9 mouse cellular contexts compared by ENCODE assay signal in genomic region chr2:13129337-13129736, GRCm38 (mm10).
DNase-seq lines count a peak whose midpoint lies in the region; ATAC-seq and TF ChIP-seq lines count a peak whose summit lies in the region.
"Had no signal": no experiment of that assay in that cellular context is flagged by ENCODE, and none has a peak within 500 bp of the region (broad histone marks: within the 10 kb centered on the region; RNA-seq: fewer than 3 reads in every experiment).

No protein-coding gene starts in this region.

- DNase-seq in kidney, adult 8-10 months = no peak
- peak; percentile 30 to 34 for DNase-seq in frontal cortex, postnatal 10 days (ENCODE audit: low spot score in 2 of 2)
- peak; percentile 11 to 16 for DNase-seq in left cerebral cortex, adult 2 months (ENCODE audit: extremely low spot score in 1 of 2, low spot score in 2 of 2)
- no peak for DNase-seq in B cell, adult 2 months
- DNase-seq: lung, embryonic 14.5 days had no signal

- H3K9ac ChIP-seq in kidney, embryonic 15.5 days = no peak overlapping the region
- H3K9ac ChIP-seq in intestine, embryonic 15.5 days = no peak overlapping the region
- H3K9ac ChIP-seq: lung, embryonic 14.5 days had no signal

- no peaks in the 10 kb centered on the region for H3K36me3 ChIP-seq in kidney, embryonic 15.5 days
- H3K36me3 ChIP-seq in intestine, embryonic 15.5 days = no peaks in the 10 kb centered on the region

- peak; percentile 75 for ATAC-seq in kidney, embryonic 15.5 days (replicated peaks; ENCODE audit: low FRiP score)
- no peak for ATAC-seq in activated CD4-positive, CD25-positive, alpha-beta regulatory T cell, adult 4 months
- no peak for ATAC-seq in intestine, embryonic 15.5 days

- H3K4me3 ChIP-seq in kidney, embryonic 15.5 days (replicated peaks) = no peak overlapping the region
- H3K4me3 ChIP-seq in left cerebral cortex, adult 2 months = peak overlapping the region; percentile 30
- peak overlapping the region; percentile 16; the same call in 1 of the 2 replicates for H3K4me3 ChIP-seq in olfactory bulb, adult 2 months (ENCODE audit: insufficient read depth, low read depth, low read length)
- H3K4me3 ChIP-seq in intestine, embryonic 15.5 days (replicated peaks) = no peak overlapping the region

- intact Hi-C loops in left cerebral cortex, adult 2 months (cut with DNase I) = no loop called here

- no peaks in the 10 kb centered on the region for H3K9me3 ChIP-seq in kidney, embryonic 15.5 days (replicated peaks)
- H3K9me3 ChIP-seq in intestine, embryonic 15.5 days = no peaks in the 10 kb centered on the region

- WGBS in kidney, embryonic 15.5 days = 47% methylated on average over 10 of the region's 10 CpGs
- 28% methylated on average over 10 of the region's 10 CpGs for WGBS in olfactory bulb, adult 2 months
- 62% methylated on average over 10 of the region's 10 CpGs for WGBS in intestine, embryonic 15.5 days

- H3K4me2 ChIP-seq in kidney, embryonic 15.5 days = 0 out of 2 replicates have a peak overlapping the region, but pooled peaks have one; percentile 14
- H3K4me2 ChIP-seq in intestine, embryonic 15.5 days (replicated peaks) = no peak overlapping the region
- H3K4me2 ChIP-seq: lung, embryonic 14.5 days had no signal

- H3K4me1 ChIP-seq in kidney, embryonic 15.5 days = 0 out of 2 replicates have a peak, but pooled peaks cover 8% of the 10 kb centered on the region
- peaks cover 9% of the 10 kb centered on the region for H3K4me1 ChIP-seq in olfactory bulb, adult 2 months (ENCODE audit: control insufficient read depth, insufficient read depth, low read length)
- no peaks in the 10 kb centered on the region for H3K4me1 ChIP-seq in intestine, embryonic 15.5 days (replicated peaks)

- TF ChIP-seq CTCF in left cerebral cortex, adult 2 months (IDR thresholded peaks at IDR 0.05) = no peak
- TF ChIP-seq CTCF in olfactory bulb, adult 2 months (IDR thresholded peaks at IDR 0.05; ENCODE audit: insufficient read depth, low read depth, low read length) = no peak

- H3K27ac ChIP-seq in kidney, embryonic 15.5 days = no peak overlapping the region
- no peak overlapping the region for H3K27ac ChIP-seq in left cerebral cortex, adult 2 months
- H3K27ac ChIP-seq in olfactory bulb, adult 2 months (ENCODE audit: insufficient read depth, low read depth, low read length) = no peak overlapping the region
- H3K27ac ChIP-seq in intestine, embryonic 15.5 days = no peak overlapping the region

- no peak for TF ChIP-seq POLR2A in olfactory bulb, adult 2 months (IDR thresholded peaks at IDR 0.05; ENCODE audit: insufficient read depth, low read depth, low read length)

- H3K27me3 ChIP-seq in kidney, embryonic 15.5 days = no peaks in the 10 kb centered on the region
- H3K27me3 ChIP-seq in intestine, embryonic 15.5 days (replicated peaks) = no peaks in the 10 kb centered on the region

Comparison
In these comparisons a context has a peak if more than half of its experiments do, and no peak if none do; other contexts are left out.
1. H3K4me3 ChIP-seq: peak in left cerebral cortex, adult 2 months (single experiment) and olfactory bulb, adult 2 months (single experiment); none in kidney, embryonic 15.5 days (single experiment) and intestine, embryonic 15.5 days (single experiment).
2. DNase-seq: peak in frontal cortex, postnatal 10 days (2 of 2) and left cerebral cortex, adult 2 months (2 of 2); none in kidney, adult 8-10 months (0 of 2) and B cell, adult 2 months (0 of 2).